ENCODE assay signal across 8 mouse cellular contexts in the genomic region with DNA sequence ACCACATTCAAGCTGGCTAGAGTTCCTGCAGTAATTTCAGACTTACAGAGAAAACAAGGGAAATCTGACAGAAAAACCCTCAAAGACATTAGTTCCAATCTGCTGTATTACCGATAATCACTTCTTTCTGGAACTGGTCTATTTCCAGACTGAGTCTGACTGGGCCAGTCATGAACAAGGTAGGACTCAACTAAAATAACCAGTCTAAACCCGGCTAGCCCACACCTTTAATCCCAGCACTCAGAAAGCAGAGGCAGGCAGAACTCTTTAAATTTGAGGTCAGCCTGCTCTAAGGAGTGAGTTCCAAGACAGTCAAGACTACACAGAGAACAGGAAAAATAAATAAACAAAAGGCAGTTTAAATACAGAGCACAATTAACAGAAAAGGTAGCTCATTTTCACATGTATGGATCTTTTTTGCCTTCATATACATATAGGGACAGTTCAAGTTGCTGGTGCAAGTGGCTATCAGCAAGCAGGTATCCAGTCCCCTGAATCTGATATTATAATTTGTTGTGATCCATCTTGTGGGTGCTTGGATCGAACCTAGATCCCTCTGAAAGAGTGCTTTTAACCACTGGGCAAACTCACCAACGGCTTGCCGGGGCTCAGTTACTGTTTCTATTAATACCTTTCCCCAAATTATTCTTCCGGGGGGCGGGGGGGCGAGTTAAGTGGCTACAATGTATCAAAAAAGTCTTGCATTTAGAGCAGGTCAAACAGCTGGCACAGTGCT. TPM values are rescaled to one million over a fixed set of nuclear protein-coding genes. Genes with fewer than 3 reads are reported as not detected.
DNase-seq lines count a peak whose midpoint lies in the region; ATAC-seq and TF ChIP-seq lines count a peak whose summit lies in the region.

No protein-coding gene starts in this region.

- peaks cover 7% of the 10 kb centered on the region for H3K4me1 ChIP-seq in lung, embryonic 16.5 days (replicated peaks; ENCODE audit: control insufficient read depth, insufficient read depth, low read length)
- peaks cover 9% of the 10 kb centered on the region for H3K4me1 ChIP-seq in forebrain, embryonic 10.5 days
- peaks cover 5% of the 10 kb centered on the region; the same call in 1 of the 2 replicates for H3K4me1 ChIP-seq in testis, adult 2 months (ENCODE audit: control insufficient read depth, insufficient read depth, low read length)

- no peaks in the 10 kb centered on the region for H3K9me3 ChIP-seq in lung, embryonic 16.5 days (ENCODE audit: control insufficient read depth, low read length)
- H3K9me3 ChIP-seq in forebrain, embryonic 10.5 days = no peaks in the 10 kb centered on the region

- ATAC-seq in lung, embryonic 16.5 days (ENCODE audit: low read depth) = no peak

- H3K9ac ChIP-seq in lung, embryonic 16.5 days (ENCODE audit: low read length) = peak overlapping the region; percentile 95

- WGBS in lung, embryonic 16.5 days = 33% methylated on average over 8 of the region's 8 CpGs
- 53% methylated on average over 8 of the region's 8 CpGs for WGBS in forebrain, embryonic 10.5 days

- TF ChIP-seq CTCF in testis, adult 2 months (IDR thresholded peaks at IDR 0.05; ENCODE audit: control insufficient read depth, insufficient read depth, insufficient replicate concordance, low read depth, low read length) = no peak

- H3K27me3 ChIP-seq in lung, embryonic 16.5 days (ENCODE audit: control insufficient read depth, insufficient read depth, low read depth, low read length) = no peaks in the 10 kb centered on the region
- H3K27me3 ChIP-seq in forebrain, embryonic 10.5 days (ENCODE audit: poor library complexity, severe bottlenecking) = no peaks in the 10 kb centered on the region
- H3K27me3 ChIP-seq in testis, adult 2 months (ENCODE audit: control insufficient read depth, insufficient read depth, low read length) = no peaks in the 10 kb centered on the region

- H3K4me3 ChIP-seq in lung, embryonic 16.5 days (ENCODE audit: low read length) = peak overlapping the region; percentile 81
- peak overlapping the region; percentile 76 for H3K4me3 ChIP-seq in forebrain, embryonic 10.5 days
- H3K4me3 ChIP-seq in testis, adult 2 months (ENCODE audit: control insufficient read depth, low read depth, low read length) = peak overlapping the region; percentile 93

- H3K36me3 ChIP-seq in lung, embryonic 16.5 days (ENCODE audit: control insufficient read depth, insufficient read depth, low read length) = 0 out of 2 replicates have a peak, but pooled peaks cover 2% of the 10 kb centered on the region
- peaks cover 10% of the 10 kb centered on the region for H3K36me3 ChIP-seq in forebrain, embryonic 10.5 days (replicated peaks)
- H3K36me3 ChIP-seq in testis, adult 2 months (ENCODE audit: control insufficient read depth, insufficient read depth, low read length) = no peaks in the 10 kb centered on the region

- no peak for TF ChIP-seq POLR2A in testis, adult 2 months (IDR thresholded peaks at IDR 0.05; ENCODE audit: control insufficient read depth, low read depth, low read length)

- no peak for DNase-seq in lung, postnatal 10 days
- no peak for DNase-seq in forebrain, embryonic 10.5 days (ENCODE audit: extremely low spot score, low spot score)
- DNase-seq in liver = peak; percentile 11
- no peak for DNase-seq in left cerebral cortex, adult 9 months (ENCODE audit: low spot score in 2 of 2)
- no peak for DNase-seq in cerebellum, adult 11-12 months
- no peak for DNase-seq in kidney, postnatal 4 days

- peak overlapping the region; percentile 92 for H3K4me2 ChIP-seq in lung, embryonic 16.5 days (ENCODE audit: low read depth, low read length)

- no peak overlapping the region for H3K27ac ChIP-seq in lung, embryonic 16.5 days (ENCODE audit: low read length)
- peak overlapping the region; percentile 94 for H3K27ac ChIP-seq in forebrain, embryonic 10.5 days
- peak overlapping the region; percentile 90 for H3K27ac ChIP-seq in testis, adult 2 months (ENCODE audit: control insufficient read depth, insufficient read depth, low read depth, low read length)

RNA-seq across cellular contexts. Expression of gene Cwc22, which starts 1.1 kb away (rescaled TPM):
- 27.6 and 28.0 TPM in 2 replicates for polyA plus RNA-seq in lung, embryonic 16.5 days (2015; fragmentation: Nextera tagmentation; extraction: Ambion mirVana)
- 41.4 and 43.1 TPM in 2 replicates for polyA plus RNA-seq in forebrain, embryonic 10.5 days (2016; fragmentation: Nextera tagmentation; extraction: Ambion mirVana)
- 3.2 and 3.5 TPM in 2 replicates for polyA plus RNA-seq in testis, adult 2 months (2012; rRNA removed)
